Mouse (Mus musculus) liver, embryonic 14.5 days (tissue): Measurements from ENCODE around the gene Uqcc3.
"Not testable (repeated sequence)": the region's sequence is repeated elsewhere in the genome, so short reads cannot be mapped to it uniquely, and the experiment has no call there.

Source experiments
- CTCF ChIP-seq: IDR thresholded peaks from 2 replicates; pipeline ENCODE4 v1.5.1; 2016; ENCODE audit warnings: antibody characterized with exemption, low read depth, control low read depth
- EP300 ChIP-seq: IDR thresholded peaks from 2 replicates; pipeline ENCODE4 v1.6.1; 2016; ENCODE audit warnings: antibody characterized with exemption, low read depth

DNA sequence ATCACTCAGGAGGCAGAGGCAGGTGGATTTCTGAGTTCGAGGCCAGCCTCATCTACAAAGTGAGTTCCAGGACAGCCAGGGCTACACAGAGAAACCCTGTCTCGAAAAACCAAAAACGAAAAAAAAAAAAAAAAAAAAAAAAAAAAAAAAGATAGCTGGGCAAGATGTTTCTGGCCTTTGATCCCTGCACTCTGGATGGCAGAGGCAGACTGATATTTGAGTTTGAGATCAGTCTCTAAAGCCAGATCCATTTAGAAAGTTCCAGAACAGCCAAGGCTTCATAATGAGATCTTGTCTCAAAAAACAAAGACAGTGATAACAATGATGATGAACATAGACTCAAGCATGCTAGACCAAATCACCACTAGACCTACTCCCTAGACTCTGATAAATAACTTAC lies 10.3 kb downstream of the Uqcc3 start:
- not testable (repeated sequence) for TF ChIP-seq CTCF, EP300
